Mouse (Mus musculus): ENCODE measurements around the gene Abcd4. TPM values are rescaled to one million over a fixed set of nuclear protein-coding genes. Genes with fewer than 3 reads are reported as not detected.

Abcd4 gene
- 10 to 100 TPM; 14.5 to 17.4 (median 15.6) TPM for total RNA-seq (2022)

- DNase-seq (ENCODE audit: low spot score in 2 of 2): peak; percentile 90 to 92
Observed at GRCm38 (mm10) chr12:84616977-84617630, at the start of gene Abcd4. Gene Abcd4, minus strand, starts transcription at chr12:84617413.

- DNase-seq (ENCODE audit: low spot score in 2 of 2): peak; percentile 13 to 47
Observed at GRCm38 (mm10) chr12:84653912-84654311, 36.7 kb upstream of the Abcd4 start.

GRCm38 (mm10) chr12:84650234-84650633 is 33.0 kb upstream of the Abcd4 start:
- no peak for DNase-seq (ENCODE audit: low spot score in 2 of 2)

- DNase-seq (ENCODE audit: low spot score in 2 of 2): no peak
Observed at GRCm38 (mm10) chr12:84640654-84641053, 23.4 kb upstream of the Abcd4 start, which contains the start of gene Vrtn. Gene Vrtn, plus strand, starts transcription at chr12:84641019.

- no peak for DNase-seq (ENCODE audit: low spot score in 2 of 2)
Observed at GRCm38 (mm10) chr12:84640253-84640652, 23.0 kb upstream of the Abcd4 start.

- DNase-seq (ENCODE audit: low spot score in 2 of 2): no peak
Observed at GRCm38 (mm10) chr12:84631867-84632266, 14.7 kb upstream of the Abcd4 start.

- DNase-seq (ENCODE audit: low spot score in 2 of 2): no peak
Observed at GRCm38 (mm10) chr12:84625116-84625515, 7.9 kb upstream of the Abcd4 start.

GRCm38 (mm10) chr12:84624601-84625000 is 7.4 kb upstream of the Abcd4 start:
- DNase-seq (ENCODE audit: low spot score in 2 of 2): no peak

- no peak for DNase-seq (ENCODE audit: low spot score in 2 of 2)
Observed at GRCm38 (mm10) chr12:84620975-84621374, 3.8 kb upstream of the Abcd4 start.

GRCm38 (mm10) chr12:84617663-84618062 is 450 bp upstream of the Abcd4 start:
- no peak for DNase-seq (ENCODE audit: low spot score in 2 of 2)

- no peak for DNase-seq (ENCODE audit: low spot score in 2 of 2)
Observed at GRCm38 (mm10) chr12:84614524-84614923, 2.7 kb downstream of the Abcd4 start.

- DNase-seq (ENCODE audit: low spot score in 2 of 2): no peak
Observed at GRCm38 (mm10) chr12:84614001-84614400, 3.2 kb downstream of the Abcd4 start.

GRCm38 (mm10) chr12:84612518-84612917 is 4.7 kb downstream of the Abcd4 start:
- DNase-seq (ENCODE audit: low spot score in 2 of 2): no peak

GRCm38 (mm10) chr12:84611718-84612117 is 5.5 kb downstream of the Abcd4 start:
- DNase-seq (ENCODE audit: low spot score in 2 of 2): no peak

GRCm38 (mm10) chr12:84605860-84606259 is 11.4 kb downstream of the Abcd4 start:
- no peak for DNase-seq (ENCODE audit: low spot score in 2 of 2)

GRCm38 (mm10) chr12:84604001-84604400 is 13.2 kb downstream of the Abcd4 start:
- DNase-seq (ENCODE audit: low spot score in 2 of 2): no peak

GRCm38 (mm10) chr12:84598324-84598723 is 18.9 kb downstream of the Abcd4 start:
- DNase-seq (ENCODE audit: low spot score in 2 of 2): no peak

GRCm38 (mm10) chr12:84589825-84590761 is 27.1 kb downstream of the Abcd4 start:
- DNase-seq (ENCODE audit: low spot score in 2 of 2): peak; percentile 83 to 98

- DNase-seq (ENCODE audit: low spot score in 2 of 2): no peak
Observed at GRCm38 (mm10) chr12:84581285-84581684, 35.9 kb downstream of the Abcd4 start.

- no peak for DNase-seq (ENCODE audit: low spot score in 2 of 2)
Observed at GRCm38 (mm10) chr12:84578440-84578770, 38.8 kb downstream of the Abcd4 start.

- DNase-seq (ENCODE audit: low spot score in 2 of 2): no peak
Observed at GRCm38 (mm10) chr12:84577768-84578439, 39.3 kb downstream of the Abcd4 start.

- no peak for DNase-seq (ENCODE audit: low spot score in 2 of 2)
Observed at GRCm38 (mm10) chr12:84573094-84573493, 44.1 kb downstream of the Abcd4 start.

Measured in layer of hippocampus, adult 8-10 months (tissue).